Mouse (Mus musculus): ENCODE data around the gene Hebp1.

The Hebp1 gene

DNA sequence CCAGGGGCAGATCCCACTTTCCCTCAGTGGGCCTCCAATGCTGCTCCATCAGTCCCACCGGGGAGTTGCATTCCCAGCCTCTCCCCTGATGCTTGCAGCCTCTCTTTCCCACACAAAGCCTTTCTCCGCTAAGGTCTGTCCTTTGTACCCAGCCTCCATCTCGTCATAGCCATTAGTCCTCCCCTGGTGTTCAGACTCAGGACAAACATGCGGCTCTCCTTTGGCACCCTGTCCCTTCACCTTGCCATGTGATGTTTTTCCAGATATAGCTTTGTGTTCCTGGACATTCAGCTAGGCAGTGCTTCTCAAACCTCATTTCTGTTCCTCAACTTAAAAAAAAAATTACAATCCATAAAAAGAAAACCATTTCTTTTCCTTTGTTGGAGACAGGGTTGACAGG, 39.3 kb downstream of the Hebp1 start:
- no peak for DNase-seq

DNA sequence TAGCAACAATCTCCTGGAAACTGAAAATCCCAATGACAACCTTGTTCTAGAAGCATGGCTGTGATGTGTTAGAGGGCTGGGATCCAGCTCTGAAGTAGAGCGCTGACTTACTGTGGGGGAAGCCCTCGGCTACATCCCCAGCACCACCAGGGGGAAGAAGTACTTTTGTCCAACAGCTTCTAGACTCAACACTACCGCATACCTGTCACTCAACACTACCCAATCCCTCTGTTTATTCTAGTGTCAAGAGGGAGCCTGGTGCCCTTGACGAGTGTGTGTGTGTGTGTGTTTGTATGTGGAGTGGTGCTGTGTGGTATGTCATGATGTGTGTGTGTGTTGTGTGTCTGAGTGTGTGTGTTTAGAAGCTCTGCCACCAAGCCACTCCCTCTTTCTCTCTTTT, 40.3 kb downstream of the Hebp1 start:
- no peak for DNase-seq

GRCm38 (mm10) chr6:135156597-135156996, 41.2 kb downstream of the Hebp1 start:
- DNase-seq = no peak

DNA sequence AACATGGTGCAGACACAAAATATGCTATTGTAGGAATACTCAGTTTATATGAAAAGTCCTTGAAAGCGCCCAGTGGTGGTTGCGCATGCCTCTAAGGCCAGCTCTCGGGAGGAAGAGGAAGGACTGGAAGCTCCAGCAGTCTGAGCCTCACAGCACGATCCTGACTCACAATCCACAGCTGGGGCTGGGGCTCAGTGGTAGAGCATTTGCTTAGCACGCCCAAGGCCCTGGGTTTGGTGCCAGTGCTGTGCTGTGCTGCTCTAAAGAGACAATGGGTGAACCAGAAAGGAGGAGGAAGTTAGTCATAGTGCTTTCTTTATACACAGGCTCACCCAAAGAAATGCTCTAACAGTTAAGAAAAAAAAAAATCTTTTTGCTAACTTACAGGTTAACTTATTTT, 44.1 kb downstream of the Hebp1 start:
- no peak for DNase-seq

GRCm38 (mm10) chr6:135150311-135150710, 47.5 kb downstream of the Hebp1 start:
- DNase-seq = peak; percentile 28

DNA sequence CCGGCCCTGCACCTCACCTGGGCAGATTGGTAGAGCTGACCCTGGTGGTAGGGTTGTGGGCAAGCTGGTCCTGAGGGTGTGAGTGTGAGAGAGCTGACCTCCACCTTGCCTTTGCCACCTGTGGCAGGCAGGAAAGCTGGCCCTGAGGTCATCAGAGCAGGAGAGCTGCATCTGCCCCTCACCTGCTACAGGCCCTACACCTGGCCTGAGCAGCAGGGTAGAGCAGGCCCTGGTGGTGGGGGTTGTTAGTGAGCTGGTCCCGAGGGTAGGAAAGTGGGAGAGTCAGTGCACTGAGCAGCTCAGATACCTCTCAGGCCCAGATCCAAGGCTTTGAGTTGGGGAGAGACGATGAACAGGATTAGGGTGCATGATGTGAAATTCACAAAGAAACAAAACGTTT, 48.1 kb downstream of the Hebp1 start:
- DNase-seq = no peak

- no peak for DNase-seq
Observed at GRCm38 (mm10) chr6:135149175-135149574, 48.6 kb downstream of the Hebp1 start.

DNA sequence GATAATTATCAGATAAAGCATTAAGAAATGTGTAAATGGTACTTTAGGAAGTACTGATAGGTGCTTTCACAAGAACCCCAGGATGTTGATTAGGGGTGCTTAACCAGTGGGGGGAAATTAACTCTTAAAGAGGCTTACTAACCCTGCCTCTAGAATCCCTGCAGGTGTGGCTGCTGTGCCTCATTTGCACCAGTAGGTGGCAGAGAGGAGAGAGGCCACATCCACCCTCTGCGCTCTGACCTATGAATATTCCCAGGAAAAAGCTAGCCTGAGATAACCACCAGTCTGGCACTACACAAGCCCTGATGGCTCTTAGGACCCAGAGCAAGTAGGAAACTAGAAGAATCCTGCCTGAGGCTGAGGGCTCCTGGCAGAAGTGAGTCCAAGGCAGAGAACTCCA, 49.3 kb downstream of the Hebp1 start:
- DNase-seq = peak; percentile 41

DNA sequence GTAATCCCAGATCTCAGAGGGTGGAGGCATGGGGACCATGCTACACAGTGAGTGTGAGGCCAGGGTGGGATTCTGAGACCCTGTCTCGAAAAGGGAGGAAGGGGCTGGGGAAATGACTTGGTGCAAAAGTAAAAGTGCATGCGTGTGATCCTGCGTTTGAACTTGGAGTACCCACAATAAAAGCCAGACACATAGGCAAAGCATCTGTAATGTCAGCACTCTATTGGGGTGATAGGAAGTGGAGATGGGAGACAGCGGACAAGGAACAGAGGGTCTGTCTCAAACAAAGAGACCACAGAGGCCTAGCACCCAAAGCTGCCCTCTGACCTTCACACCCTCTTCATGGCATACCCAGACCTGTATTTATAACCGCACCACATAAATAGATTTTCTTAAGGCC, 51.8 kb downstream of the Hebp1 start:
- DNase-seq = no peak

GRCm38 (mm10) chr6:135144516-135144915, 53.3 kb downstream of the Hebp1 start:
- peak; percentile 9 for DNase-seq

DNA sequence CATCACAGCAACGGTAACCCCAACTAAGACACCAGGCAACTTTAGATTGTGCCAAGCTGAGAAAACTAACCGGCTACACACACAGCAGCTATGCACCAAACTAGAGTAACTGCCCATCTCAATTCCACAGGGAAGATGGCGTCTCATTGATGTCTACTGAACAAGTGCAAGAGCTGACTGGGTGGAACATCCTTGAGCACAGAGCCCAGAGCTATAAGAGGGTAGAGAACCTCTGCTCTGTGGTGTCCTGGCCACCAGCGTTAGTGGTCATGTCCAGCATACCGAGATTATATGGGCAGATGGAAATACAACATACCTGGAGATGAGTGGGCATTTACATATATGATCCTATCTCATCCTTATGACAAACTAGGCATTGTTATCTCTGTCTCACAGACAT, 54.7 kb downstream of the Hebp1 start:
- DNase-seq = no peak

DNA sequence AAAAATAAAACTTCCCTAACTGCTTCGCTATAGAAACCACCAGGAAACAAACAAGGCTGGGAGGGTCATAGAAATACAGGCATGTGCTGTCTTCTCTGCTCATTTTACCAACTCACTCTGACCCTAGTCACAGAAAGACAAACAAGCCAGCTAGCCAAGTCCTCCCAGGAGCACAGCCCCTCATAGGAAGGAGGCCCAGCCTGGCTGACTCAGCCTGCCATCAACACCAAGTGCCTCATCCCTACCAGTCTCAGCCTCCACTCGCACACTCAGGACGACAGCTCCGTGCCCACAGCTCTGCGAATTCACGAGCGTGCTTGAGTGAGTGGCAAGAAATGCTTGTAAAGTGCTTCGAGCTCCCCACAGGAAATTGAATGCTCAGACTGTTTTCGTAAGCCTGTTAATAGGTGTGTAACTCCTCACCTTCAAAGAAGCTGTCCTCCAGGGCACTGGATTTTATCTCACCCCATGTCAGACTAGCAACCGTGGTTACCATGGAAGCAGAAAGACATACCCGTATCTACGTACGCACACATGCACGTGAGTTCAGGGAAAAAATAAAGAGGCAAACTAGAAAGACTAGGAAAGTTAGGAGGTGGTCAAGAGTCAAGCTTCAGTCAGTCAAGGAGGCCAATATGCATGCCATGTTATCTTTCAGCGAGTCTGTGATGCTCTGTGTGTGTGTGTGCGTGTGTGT, 56.2 kb downstream of the Hebp1 start:
- DNase-seq = no peak

GRCm38 (mm10) chr6:135138746-135139145, 59.1 kb downstream of the Hebp1 start:
- no peak for DNase-seq

DNA sequence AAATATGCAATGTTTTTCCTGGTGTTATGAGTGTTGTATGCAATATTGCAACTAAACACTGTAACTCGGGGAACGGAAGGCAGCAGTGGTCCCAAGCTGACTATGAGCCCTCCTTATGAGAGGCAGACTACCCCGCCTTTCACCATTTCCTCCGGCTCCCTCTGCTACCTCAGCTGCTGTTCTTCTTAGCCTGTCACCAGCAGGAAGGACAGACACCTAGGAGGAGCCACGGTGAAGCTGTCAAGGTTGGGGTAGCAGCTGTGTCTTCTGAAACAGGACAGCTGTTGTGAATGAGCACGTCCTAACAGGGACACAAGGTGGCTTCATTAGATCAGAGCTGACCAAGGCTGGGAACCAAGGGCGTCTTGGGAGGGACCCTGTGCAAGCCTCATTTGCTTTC, 59.6 kb downstream of the Hebp1 start:
- DNase-seq = no peak

- no peak for DNase-seq
Observed at GRCm38 (mm10) chr6:135137736-135138135, 60.1 kb downstream of the Hebp1 start.

GRCm38 (mm10) chr6:135136439-135137161, 61.2 kb downstream of the Hebp1 start:
- no peak for DNase-seq

- no peak for DNase-seq
Observed at GRCm38 (mm10) chr6:135135735-135136134, 62.1 kb downstream of the Hebp1 start.

DNA sequence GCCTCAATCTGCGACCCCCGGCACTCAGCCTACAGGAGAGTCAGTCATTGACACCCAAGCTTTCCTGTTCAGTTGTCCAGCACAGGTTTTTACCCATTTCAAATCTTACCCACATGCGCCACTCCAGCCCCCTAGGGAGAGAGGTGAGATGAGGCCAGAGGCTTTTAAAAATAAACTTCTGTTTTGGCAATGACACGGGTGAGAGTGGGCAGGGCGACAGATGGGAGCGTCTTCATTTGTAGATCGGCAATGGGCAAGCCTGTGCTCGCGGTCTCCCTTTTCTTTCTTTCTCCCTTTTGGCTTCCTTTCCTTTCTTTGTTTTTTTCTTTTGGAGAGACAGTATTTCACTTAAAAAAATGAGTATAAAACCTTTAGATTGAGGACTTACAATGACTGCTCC, 64.3 kb downstream of the Hebp1 start:
- DNase-seq = no peak

- no peak for DNase-seq
Observed at GRCm38 (mm10) chr6:135133086-135133485, 64.7 kb downstream of the Hebp1 start.

GRCm38 (mm10) chr6:135124755-135125380, 73.0 kb downstream of the Hebp1 start:
- no peak for DNase-seq

DNA sequence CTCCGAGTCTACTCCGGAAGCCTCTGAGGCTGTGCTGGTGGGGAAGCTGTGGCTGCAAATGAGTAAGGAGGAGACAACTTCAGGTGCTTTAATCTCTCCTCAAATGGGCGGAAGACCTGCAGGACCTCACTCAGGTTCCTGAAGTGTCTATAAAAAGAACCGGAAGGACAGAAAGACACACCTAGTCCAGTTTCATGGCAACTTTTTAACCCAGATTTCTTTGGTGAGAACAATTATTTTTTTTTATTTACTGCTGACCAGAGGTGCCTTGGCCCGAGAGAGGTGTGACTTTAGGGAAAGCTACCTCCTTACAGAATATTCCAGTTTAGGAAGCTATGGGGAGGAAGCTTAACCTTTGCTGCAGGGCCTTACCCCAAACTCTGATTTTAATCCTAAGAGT, 79.6 kb downstream of the Hebp1 start, which contains the start of gene Gprc5d:
TSS of gene Gprc5d (minus strand) at position 101 of the 400 bp plus-strand sequence.
- DNase-seq = no peak

GRCm38 (mm10) chr6:135116479-135116878, 81.3 kb downstream of the Hebp1 start:
- no peak for DNase-seq

DNA sequence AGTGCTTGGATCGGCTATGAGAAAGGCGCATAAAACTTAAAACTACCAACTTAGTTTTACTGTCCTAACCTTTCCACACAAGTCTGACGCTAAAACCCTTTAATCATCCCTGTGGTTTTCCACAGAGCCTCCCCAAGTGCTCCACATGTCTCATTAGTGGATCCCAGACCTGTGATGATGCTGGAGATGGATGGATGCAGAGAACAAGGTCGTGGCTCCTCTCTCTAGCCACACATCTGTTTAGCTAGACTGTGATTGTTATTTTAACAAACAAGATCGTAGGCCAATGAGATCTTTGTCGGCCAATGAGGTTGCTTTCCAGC, 84.7 kb downstream of the Hebp1 start:
- DNase-seq = no peak

- no peak for DNase-seq
Observed at GRCm38 (mm10) chr6:135112411-135113113, 85.3 kb downstream of the Hebp1 start.
